Mouse (Mus musculus): Measurements from ENCODE around the gene Nuak2.

Gene Nuak2

DNA sequence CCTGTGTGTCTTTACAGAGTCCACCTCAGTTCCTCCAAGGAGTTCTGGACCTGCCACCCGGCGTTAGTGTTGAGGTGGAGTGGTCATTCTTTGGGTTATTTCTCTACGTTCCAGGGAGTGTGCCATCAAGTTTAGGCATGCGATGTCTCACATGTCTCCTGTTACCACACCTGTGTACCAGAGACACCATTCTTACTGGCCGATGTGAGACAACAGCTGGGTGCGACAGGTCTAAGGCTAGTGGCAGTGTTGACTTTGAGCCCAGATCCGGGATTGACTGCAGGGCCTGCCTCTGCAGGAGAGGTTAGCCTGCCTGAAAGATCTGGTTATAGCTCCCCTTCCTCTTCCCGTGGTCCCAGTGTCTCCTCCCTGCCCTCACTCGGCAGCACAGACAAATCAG is 38.3 kb downstream of the Nuak2 start:
- DNase-seq (ENCODE audit: low spot score), result no peak

DNA sequence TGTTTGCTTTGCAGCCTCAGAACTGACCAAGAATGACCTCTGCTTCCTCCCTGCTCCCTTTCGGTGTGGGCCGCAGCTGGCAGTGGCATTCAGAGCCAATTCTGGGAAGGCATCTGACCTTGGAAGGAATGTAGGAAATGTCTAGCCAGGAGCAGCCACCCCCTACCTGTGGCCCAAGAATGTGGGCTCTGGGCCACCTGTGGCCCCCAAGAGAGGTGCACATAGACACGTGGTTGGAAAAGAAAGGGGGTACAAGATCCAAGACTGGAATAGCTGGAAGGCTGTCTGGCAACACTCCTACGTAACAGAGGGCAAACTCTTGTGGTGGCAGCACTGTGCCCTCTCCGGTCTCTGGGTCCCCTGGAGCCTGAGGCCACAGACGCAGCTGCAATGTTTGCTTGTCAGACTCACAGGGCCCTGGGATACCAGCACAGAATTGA is 39.3 kb downstream of the Nuak2 start:
- DNase-seq (ENCODE audit: low spot score), result no peak

DNA sequence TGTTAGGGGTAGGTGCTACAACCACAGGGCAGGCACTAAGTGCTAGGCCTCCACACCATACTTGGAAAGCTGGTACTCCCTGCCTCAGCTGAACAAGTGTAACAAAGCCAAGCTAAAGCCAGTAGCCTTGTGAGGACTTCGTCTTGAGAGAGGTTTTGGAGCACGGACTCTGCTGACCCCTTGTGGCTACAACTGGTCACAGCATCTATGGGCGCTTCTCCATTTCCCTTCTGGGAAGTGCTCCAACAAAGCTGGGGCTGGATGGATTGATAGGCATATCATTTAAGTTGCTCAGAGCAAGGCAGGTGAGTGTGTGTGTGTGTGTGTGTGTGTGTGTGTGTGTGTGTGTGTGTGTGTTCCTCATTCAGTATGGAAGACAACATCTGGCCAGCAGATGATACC is 39.9 kb downstream of the Nuak2 start:
- DNase-seq (ENCODE audit: low spot score), result peak; percentile 73

DNA sequence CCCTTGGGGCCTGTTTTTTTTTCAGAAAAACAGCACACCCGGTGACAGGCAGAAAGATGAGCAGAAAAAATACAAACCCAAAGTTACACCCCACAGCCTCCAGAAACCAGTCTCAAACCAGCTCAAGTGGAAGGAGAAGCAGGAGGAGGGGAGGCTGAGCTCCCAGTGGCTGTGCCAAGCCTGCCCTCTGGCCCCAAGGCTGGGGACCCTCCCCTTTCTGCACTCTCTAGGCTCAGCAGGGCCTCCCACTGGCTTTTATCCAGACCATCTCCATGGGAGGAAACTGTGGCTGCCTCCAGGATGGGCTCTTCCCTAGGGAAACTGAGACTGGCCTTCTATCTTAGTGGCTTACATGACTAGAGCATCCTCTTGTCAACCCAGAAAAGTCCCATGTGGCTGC is 40.9 kb downstream of the Nuak2 start:
- DNase-seq (ENCODE audit: low spot score), result no peak

DNA sequence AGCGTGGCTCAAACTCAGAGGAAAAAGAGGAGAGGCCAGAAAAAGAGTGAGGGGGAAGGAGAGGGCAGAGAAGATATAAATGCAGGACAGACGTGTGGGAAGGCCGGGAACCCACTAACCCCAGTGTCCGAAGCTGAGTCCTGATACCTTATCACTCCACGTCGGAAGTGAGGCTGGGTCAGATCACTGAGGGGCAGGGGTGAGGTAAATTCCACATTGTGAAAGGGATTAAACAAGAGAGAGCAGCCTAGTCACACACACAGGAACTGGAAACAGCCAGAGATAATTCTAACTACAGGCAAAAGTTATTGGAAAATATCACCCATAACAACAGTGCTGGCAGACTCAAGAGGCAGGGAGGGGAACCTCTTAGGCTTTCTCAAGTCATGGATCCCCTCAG is 46.0 kb downstream of the Nuak2 start:
- DNase-seq (ENCODE audit: low spot score), result no peak

DNA sequence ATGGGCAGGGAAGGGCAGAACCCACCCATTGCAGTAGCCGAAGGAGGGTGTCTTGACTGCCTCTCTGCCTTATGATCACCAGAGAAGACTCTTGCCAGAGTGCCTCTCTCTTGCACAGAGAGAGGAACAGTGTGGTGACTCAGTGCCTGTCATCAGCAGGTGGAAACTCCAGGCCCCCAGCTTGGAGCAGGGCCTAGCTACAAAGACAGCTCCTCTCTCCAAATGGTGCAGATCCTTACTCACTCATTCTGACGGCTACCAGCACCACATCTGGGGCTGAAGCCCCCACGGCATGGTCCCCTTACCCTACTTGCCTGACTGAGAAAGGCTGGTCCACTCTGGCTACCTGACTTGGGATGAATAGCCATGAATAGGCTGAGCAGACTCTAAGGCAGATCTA is 48.5 kb downstream of the Nuak2 start:
- no peak for DNase-seq (ENCODE audit: low spot score)

DNA sequence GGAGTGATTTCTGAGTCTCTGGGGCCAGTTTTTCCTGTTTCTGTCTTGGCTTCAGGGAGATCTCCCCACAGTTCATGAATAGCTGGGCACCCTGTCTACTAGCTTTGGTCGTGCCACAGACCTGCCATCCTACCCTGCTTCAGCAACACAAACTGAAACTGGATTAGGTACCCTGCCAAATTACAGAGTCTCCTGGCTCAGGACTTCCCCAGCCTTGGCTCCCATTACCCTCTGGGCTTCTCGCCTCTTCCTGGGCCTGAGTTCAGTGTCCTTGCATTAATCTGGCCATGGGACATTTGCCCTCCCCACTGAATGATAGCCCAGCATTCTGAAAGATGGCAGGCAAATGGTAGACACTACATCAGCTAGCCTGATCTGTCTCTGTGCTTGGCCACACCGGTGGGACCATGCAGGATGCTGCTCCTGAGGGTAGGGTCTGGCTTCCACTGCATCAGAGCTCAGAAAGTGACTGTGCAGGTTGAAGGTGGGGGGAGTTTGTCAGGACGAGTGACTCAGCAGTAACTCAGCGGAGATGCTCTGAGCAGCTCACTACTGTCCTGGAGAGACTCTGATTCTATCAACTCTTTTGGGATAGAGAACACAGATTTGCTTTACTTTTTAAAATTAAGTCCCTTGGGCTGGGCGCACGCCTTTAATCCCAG is 49.1 kb downstream of the Nuak2 start:
- DNase-seq (ENCODE audit: low spot score), result no peak

DNA sequence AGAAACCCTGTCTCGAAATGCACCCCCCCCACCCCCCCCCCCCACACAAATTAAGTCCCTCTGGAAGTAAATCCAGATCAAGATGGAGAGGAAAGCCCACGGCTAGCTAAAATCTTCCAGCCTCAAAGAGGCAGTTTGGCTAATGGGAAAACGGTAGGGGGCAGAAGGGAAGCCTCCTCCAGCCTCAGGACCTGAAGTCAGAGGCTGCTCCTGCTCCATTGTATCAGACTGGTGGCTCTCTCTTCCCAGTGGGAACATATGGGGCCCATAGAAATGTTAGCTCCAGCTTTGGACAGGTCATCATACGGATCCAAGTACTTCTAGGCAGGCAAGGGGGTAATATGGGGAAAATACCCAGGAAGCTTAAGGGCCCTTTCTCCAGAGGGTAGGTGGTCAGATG is 49.7 kb downstream of the Nuak2 start:
- DNase-seq (ENCODE audit: low spot score), result no peak

DNA sequence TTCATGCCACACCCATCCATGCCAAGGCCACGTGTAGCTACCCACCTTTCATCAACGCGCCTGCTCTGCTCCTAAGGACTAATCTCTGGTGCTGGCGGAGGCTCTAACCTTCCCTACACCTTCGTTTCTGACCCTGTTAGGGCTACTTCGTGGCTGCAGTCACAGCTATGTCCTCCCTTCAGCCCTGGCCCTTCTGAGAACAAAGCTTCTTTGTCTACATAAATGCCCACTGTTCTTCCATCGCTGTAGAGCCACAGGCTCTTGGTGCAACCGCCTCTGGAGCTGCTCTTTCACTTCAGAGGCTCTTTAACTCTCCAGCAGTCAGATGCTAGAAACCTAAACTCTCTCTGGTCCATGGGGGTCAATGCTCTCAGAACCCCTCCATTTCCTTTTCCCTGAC is 50.3 kb downstream of the Nuak2 start:
- DNase-seq (ENCODE audit: low spot score), result no peak

DNA sequence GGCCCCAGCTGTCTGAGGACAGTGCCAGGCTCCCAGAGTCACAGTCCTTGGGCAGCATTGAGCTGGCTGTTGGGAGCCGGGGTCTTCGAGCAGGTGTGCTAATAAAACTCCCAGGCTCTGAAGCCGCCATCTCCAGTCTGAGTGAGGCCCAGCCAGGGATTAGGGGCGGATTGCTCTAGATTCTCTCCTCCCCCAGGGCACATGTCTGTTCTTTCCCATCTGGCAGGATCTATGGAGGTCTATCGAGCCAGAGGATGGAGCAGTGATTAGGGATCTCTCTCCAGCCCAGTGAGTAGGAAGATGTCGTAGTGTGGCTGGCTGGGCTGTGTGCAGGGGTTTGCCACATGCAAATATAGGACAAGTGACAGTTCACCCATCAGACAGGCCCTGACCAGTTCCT is 51.0 kb downstream of the Nuak2 start:
- no peak for DNase-seq (ENCODE audit: low spot score)

DNA sequence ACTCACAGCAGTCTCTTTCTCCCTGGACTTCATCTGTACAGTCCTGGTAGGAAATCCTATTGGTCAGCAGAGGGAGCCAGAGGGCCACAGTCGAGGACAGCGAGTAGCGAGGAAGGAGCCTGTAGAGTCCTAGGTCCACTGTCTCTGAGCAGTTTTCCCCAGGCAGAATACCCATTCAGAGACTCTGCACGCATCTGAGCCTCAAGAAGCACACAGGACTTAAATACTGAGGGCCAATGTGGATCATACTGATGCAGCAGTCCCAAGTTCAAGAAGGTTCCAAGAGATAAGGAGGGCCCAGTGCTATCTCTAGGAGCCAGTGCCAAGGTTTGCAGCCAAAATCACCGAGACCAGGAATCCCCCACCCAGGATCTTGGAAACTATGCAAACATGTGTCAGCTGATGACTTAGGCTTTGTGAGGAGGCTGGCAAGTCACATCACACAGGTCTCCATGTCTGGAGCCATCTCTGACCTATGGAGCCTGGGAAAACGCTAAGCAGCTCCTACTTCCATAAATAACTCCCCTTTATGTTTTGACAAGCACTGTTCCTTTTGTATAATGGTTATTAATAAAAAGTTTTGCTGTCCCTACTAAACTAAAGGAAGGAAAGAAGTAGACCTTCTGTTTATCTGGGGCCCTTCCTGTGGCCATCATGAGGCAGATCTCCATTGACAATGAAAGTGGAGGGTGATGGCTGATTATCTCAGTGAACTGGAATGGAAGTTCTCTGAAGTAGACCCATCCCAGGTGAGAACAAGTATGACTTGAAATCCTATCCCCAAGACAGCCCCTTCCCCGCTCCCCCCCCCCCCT is 52.0 kb downstream of the Nuak2 start:
- peak; percentile 81 for DNase-seq (ENCODE audit: low spot score)

DNA sequence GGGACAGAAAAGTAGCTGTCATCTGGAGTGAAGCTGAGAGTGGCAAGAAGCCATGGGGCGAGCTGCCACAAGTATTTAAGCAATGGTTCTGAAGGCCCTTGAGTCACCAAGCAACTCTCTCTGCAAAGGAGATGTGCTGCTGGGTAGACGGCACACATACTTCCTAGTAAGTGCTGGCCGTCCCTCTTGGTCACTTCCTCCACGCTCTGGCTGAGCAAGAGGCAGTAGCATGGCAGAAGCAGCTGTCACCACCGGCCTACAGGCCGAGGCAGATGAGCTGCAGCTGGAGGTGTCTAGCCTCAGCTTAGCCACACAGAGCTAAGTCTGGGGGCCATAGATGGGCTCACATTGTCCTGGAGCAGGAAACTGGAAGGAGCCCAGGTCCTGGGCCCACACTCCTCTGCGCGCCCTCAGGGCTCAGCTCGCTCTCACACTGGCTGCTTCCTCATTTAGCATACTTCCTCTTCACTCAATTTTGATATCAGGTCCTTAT is 54.8 kb downstream of the Nuak2 start:
- DNase-seq (ENCODE audit: low spot score), result no peak

DNA sequence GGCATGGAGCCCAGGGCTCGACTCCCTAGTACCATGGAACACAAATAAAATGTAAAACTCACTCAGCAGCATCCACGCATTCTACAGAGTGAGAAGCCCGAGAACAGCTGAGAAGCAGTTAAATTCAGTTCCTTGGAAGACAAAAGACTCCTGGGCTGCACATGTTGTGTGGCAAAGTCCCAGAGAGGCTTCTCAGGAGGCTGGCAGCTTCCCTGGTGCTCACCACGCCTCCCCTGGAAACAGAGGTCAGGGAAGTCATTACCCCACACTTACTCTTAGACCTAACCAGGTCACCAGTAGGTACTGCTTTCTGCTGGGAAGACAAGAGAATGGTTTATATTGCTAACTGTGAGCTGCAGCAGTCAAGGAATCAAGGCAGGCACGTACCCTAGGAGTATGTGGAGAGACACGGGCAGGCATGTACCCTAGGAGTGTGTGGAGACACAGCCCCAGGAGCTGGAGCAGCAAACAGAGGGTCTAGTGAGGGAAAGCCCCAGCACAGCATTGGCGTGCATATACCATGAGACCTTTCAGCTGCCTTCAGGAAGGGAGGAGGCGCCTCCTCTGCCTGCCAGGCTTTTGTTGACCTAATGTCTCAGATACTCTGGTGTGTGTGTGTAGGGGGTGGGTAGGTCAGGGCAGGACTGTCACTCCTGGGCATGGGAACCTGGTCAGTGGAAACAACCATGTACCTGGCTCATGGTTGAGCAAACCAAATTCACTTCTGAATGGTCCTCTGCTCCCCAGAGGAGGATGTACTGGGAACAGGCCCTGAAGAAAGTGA is 55.6 kb downstream of the Nuak2 start:
- no peak for DNase-seq (ENCODE audit: low spot score)

DNA sequence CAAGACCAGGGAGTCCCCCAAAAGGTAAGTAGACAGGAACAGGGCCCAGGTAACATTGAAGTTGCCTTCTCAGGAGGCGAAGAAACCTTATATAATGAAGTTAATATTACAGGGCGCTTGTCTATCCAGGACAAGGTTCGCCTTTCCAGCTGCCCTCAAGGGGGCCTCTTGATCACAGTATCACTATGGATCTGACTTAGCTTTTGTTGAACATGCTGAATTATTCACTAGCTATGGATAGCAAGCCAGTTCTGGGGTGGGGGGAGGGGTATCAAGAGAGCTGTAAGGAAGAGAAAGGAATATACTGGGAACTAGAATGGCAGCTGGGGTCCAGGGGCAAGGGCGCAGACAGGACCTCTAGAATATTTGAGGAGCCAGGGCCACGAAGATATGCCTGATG is 56.4 kb downstream of the Nuak2 start:
- DNase-seq (ENCODE audit: low spot score), result no peak

DNA sequence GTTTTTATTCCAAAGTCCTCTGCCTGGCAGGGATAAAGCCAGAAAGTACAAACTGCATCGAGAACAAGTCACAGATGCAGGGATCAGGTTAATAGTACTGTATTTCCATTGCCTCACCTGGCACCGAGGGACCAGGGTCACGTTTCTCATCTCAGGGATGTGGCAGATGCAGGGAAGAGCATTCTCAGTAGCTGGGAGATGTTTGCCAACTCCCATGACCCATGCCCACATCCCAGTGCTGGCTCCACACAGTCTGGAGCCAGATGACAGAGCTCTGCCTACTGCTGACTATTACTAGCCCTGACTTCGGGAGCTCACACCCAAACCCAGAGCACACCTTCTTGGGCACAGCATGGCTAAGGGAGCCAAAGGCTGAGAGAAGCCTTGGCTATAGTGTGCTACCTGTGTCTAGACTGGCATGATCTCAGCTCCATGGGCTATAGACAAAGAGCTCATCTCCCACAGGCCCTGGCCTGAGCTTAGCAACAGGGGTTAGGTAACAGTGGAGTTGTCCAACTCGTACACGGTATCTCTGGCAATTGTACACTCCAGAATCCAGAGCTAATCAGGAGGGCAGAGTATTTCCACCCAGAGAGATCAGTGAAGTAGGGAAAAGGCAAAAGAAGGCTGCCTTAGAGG is 57.1 kb downstream of the Nuak2 start:
- DNase-seq (ENCODE audit: low spot score), result no peak

DNA sequence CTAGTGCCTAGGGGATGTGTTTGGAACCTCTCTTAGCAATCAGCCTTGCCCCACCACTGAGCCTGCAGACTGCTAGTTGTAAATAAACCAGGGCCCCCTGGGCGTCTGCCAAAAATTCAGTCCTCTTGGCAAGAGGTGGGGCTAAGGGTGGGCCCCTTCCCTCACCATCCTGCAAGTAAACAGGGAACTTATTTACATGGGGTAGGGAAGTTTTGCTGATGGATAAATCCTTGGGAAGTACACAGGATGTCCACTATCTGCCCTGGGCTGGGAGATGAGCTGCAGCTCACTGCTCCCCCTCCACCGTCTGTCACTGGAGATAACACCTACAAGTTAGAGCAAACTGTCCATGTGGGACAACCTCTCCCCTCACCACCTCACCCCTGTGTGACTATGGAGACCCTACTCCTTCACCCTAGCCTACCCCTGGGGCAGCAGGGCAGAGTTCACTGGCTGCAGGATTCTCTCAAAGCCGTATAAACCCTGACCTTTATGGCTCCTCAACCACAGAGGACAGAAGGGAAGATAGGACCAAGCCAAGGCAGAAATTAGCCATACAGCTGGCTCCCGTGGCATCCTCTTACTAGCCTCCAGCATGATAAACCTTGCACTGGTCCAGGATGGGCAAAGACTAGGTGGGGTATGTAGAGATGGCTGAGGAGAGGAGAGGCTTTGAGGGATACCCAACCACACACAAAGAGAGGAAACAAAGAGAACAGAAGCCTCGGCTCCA is 58.4 kb downstream of the Nuak2 start:
- peak; percentile 68 for DNase-seq (ENCODE audit: low spot score)

DNA sequence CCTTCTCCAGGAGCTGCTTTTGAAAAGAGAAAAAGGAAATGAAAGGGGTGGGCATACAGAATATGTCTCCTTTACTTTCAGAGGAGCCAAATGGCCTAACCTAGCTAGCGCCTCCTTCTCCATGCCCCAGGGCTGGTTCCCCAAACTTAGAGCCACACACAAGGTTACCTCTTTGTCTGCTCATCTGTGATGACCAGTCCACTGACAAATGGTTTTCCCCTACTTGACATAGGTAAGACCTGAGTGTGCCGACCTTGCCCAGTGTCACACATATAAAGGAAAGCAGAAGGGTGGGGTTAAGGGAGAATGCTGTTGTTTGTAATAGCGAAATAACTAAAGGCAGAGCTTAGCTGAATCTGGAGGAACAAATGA is 58.9 kb downstream of the Nuak2 start:
- DNase-seq (ENCODE audit: low spot score), result no peak

DNA sequence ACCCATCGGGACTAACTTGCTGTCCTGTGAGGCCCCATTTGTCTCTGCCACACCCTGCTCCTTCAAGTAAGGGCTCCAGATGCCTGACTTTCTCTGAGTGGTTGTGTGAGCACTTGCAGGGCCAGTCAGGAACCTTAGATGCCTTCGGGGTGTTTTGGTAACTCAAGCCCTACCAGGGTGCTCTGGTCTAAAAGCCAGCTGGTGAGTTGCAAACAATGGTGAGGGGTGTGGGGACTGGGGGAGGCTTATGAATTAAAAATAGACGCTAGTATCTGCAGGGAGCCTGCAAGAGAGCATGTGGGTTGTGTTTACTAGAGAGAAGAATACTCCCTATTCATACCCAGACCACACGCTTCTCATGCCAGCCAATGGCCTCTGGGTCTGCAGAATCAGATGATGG is 59.3 kb downstream of the Nuak2 start:
- no peak for DNase-seq (ENCODE audit: low spot score)

DNA sequence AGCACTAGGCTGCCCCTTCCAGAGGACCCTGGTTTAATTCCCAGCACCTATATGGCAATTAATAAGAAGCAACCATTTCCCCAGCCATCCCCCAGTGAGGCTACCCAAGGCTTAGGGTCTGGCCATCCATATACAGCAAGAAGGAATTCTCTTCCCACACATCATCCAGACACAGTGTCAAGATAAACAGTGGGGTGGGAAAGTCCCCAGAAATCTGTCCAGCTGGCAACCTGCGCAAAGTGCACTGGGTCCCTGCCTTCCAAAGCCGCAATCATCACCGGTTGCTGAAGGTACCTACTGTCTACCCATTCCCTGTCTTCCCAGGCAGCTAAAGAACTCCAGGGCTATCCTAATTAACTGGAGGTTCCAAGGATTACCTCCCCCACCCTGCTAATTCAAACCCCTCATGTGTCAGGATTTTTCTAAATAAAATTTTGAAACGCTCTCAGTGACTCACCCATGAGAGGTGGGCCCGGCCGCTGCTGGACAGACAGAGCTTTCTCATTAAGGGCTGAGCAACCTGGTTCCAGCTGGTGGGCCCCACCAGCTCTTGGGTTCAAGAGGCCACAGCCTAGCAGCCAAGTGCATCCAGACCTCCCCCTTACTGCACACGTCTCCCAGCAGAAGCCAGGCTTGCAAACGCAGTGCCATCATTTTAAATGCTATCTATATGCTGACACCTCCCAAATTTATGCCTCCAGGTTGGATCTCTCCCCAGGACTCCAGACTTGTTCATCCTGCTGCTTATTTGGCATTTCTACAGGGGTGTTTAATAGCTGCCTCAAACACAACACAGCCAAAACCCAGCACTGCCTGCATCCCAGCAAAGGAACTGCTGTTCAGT is 60.5 kb downstream of the Nuak2 start:
- DNase-seq (ENCODE audit: low spot score), result no peak

DNA sequence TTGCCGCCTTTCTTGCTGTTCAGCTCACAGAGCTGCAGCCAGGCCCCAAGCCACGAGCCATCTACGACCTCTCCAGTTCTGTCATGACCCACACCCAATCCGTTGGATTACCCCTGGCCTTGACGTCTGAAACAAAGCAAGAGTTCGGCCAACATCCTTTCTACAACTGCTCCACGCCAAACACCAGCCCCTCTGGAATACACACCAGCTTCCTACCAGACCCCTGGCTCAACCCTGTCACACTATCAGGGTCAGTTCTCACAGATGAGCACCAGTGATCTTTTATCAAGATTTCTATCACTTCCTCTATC is 61.1 kb downstream of the Nuak2 start:
- DNase-seq (ENCODE audit: low spot score), result no peak

DNA sequence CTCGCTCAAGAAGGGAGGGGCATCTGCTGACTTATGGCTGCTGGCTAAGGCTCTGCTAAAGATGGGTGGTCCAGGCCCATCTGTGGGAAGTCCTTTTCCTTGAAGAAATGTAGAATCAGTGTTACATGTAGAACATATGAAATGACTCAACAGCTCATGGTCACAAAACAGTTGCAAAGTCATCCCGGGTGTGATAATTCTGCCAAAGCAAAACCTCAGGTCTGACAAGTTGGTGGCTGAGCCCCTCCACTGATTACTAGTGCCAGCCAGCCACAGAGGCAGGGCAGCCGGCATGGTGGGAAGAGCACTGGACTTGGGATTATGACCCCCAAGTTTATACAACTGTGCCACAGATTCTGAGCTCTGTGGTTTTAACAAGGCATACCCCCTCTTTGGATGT is 61.9 kb downstream of the Nuak2 start:
- no peak for DNase-seq (ENCODE audit: low spot score)

Measured in spleen, adult 12 weeks (tissue).